Mouse (Mus musculus) embryonic facial prominence, embryonic 10.5 days (tissue): ENCODE measurements around the gene Tmem131. TPM values are rescaled to one million over a fixed set of nuclear protein-coding genes. Genes with fewer than 3 reads are reported as not detected.

ENCODE experiments used
- DNase-seq: peaks from one replicate; pipeline ENCODE4 v3.0.0-alpha.2; 2017; ENCODE audit warnings: low spot score
- H3K27ac ChIP-seq: fragments of 300-500 bp; sonication (generic); replicated peaks from 2 replicates; pipeline ENCODE4 v1.5.1; 2016; ENCODE audit warnings: mild to moderate bottlenecking
- H3K27me3 ChIP-seq: fragments of 300-500 bp; sonication (generic); replicated peaks from 2 replicates; pipeline ENCODE4 v1.6.1; 2016; ENCODE audit warnings: low read depth, mild to moderate bottlenecking; ENCODE audit not compliant: poor library complexity, severe bottlenecking
- H3K36me3 ChIP-seq: fragments of 300-500 bp; sonication (generic); replicated peaks from 2 replicates; pipeline ENCODE4 v1.6.1; 2016; ENCODE audit warnings: mild to moderate bottlenecking, moderate library complexity
- H3K4me1 ChIP-seq: fragments of 300-500 bp; sonication (generic); 2 replicates; pipeline ENCODE4 v1.6.1; 2016
- H3K4me3 ChIP-seq: fragments of 300-500 bp; sonication (generic); 2 replicates; pipeline ENCODE4 v1.5.1; 2016; ENCODE audit warnings: mild to moderate bottlenecking, moderate library complexity
- H3K9me3 ChIP-seq: fragments of 300-500 bp; sonication (generic); 2 replicates; pipeline ENCODE4 v1.6.1; 2016; ENCODE audit warnings: mild to moderate bottlenecking
- WGBS: fragments of 180-500 bp; shearing (Covaris S2); methylation state at CpG from one replicate; pipeline ENCODE4 v1.1.7; 2016; 5-methylcytosine and 5-hydroxymethylcytosine counted together
- polyA plus RNA-seq: library from polyadenylated mRNA; unstranded; fragments of >200 nt; fragmentation: Nextera tagmentation; extraction: Ambion mirVana; gene quantifications from 2 replicates; pipeline ENCODE4 v1.2.1, GENCODE M21; 2016

Tmem131 gene
- polyA plus RNA-seq, 1 experiment from 2014 or later = 14.0 TPM

GRCm38 (mm10) chr1:36857081-36857480 is 86.4 kb downstream of the Tmem131 start:
- Histone ChIP-seq H3K4me3 (no peak overlapping the region), H3K4me1 (peaks cover 22% of the 10 kb centered on the region), H3K9me3 (no peaks in the 10 kb centered on the region), H3K27me3 (no peaks in the 10 kb centered on the region), H3K27ac (no peak overlapping the region), H3K36me3 (peaks cover 16% of the 10 kb centered on the region)
- 91% methylated on average over 6 of the region's 6 CpGs for WGBS
- DNase-seq = no peak

GRCm38 (mm10) chr1:36854198-36854765 is 89.2 kb downstream of the Tmem131 start:
- 90% methylated on average over 10 of the region's 10 CpGs for WGBS
- no peaks in the 10 kb centered on the region for H3K9me3 ChIP-seq
- H3K36me3 ChIP-seq = peaks cover 18% of the 10 kb centered on the region
- no peak for DNase-seq
- H3K27me3 ChIP-seq = no peaks in the 10 kb centered on the region
- H3K27ac ChIP-seq = no peak overlapping the region
- 0 out of 2 replicates have a peak, but pooled peaks cover 8% of the 10 kb centered on the region for H3K4me1 ChIP-seq
- no peak overlapping the region for H3K4me3 ChIP-seq

DNA sequence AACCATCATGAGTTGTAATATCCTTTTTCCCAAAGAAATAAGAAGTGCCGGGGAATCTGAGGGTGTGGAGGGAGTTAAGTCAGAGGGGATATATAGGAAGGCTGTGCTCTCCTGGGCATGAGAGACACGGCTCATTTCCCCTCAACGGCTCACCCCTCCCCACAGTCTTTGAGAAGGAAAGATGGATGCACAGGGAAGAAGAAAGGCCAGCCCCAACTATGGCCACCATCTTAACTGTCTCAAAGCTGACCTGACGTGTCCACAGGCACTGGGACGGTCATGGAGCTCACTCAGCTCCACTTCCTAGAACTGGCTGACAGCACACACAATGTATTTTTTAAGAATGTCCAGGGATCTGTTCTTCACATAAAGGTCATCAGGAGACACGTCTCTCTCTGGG is 91.4 kb downstream of the Tmem131 start:
- H3K27ac ChIP-seq = no peak overlapping the region
- 0 out of 2 replicates have a peak, but pooled peaks cover 8% of the 10 kb centered on the region for H3K4me1 ChIP-seq
- H3K9me3 ChIP-seq = no peaks in the 10 kb centered on the region
- H3K27me3 ChIP-seq = no peaks in the 10 kb centered on the region
- WGBS = 87% methylated on average over 6 of the region's 6 CpGs
- DNase-seq = no peak
- no peak overlapping the region for H3K4me3 ChIP-seq
- peaks cover 26% of the 10 kb centered on the region for H3K36me3 ChIP-seq

- Histone ChIP-seq H3K9me3 (no peaks in the 10 kb centered on the region), H3K4me1 (0 out of 2 replicates have a peak, but pooled peaks cover 8% of the 10 kb centered on the region), H3K27ac (no peak overlapping the region), H3K4me3 (no peak overlapping the region), H3K27me3 (no peaks in the 10 kb centered on the region), H3K36me3 (peaks cover 31% of the 10 kb centered on the region)
- 86% methylated on average over 4 of the region's 4 CpGs for WGBS
- no peak for DNase-seq
Observed at GRCm38 (mm10) chr1:36851392-36851791, 92.1 kb downstream of the Tmem131 start.

GRCm38 (mm10) chr1:36848036-36848435 is 95.4 kb downstream of the Tmem131 start:
- Histone ChIP-seq H3K36me3 (peaks cover 29% of the 10 kb centered on the region), H3K27me3 (no peaks in the 10 kb centered on the region), H3K9me3 (no peaks in the 10 kb centered on the region), H3K4me1 (peaks cover 12% of the 10 kb centered on the region), H3K4me3 (no peak overlapping the region), H3K27ac (no peak overlapping the region)
- 82% methylated on average over 1 of the region's 1 CpGs for WGBS
- no peak for DNase-seq

DNA sequence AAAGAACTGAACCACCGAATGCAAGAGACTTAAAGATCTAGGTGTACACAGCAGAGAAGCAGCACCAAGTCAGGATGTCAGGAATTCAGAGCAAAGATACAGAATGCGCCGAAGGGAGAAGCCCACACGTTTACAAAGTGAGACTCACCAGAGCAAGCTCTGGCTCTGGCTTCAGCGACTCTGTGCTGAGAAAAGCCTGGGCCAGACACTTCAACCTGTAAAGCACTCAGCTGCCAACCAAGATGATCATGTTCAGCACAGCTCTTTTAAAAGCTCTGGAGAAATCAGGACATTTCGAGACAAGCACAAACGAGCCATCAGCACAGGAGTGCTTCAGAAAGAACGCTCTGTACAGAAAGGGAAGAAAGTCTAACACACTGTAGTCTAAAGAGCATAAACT is 96.2 kb downstream of the Tmem131 start:
- 91% methylated on average over 8 of the region's 8 CpGs for WGBS
- Histone ChIP-seq H3K36me3 (peaks cover 24% of the 10 kb centered on the region), H3K4me3 (no peak overlapping the region), H3K27ac (no peak overlapping the region), H3K4me1 (peaks cover 12% of the 10 kb centered on the region), H3K27me3 (no peaks in the 10 kb centered on the region), H3K9me3 (no peaks in the 10 kb centered on the region)
- DNase-seq = no peak

- no peaks in the 10 kb centered on the region for H3K9me3 ChIP-seq
- no peak overlapping the region for H3K4me3 ChIP-seq
- WGBS = 30% methylated on average over 5 of the region's 5 CpGs
- DNase-seq = no peak
- no peak overlapping the region for H3K27ac ChIP-seq
- H3K4me1 ChIP-seq = peaks cover 11% of the 10 kb centered on the region
- H3K36me3 ChIP-seq = peaks cover 25% of the 10 kb centered on the region
- H3K27me3 ChIP-seq = no peaks in the 10 kb centered on the region
Observed at GRCm38 (mm10) chr1:36845031-36845430, 98.4 kb downstream of the Tmem131 start.

GRCm38 (mm10) chr1:36841806-36842205 is 101.7 kb downstream of the Tmem131 start:
- no peaks in the 10 kb centered on the region for H3K27me3 ChIP-seq
- peaks cover 11% of the 10 kb centered on the region for H3K4me1 ChIP-seq
- H3K36me3 ChIP-seq = peaks cover 47% of the 10 kb centered on the region
- H3K9me3 ChIP-seq = no peaks in the 10 kb centered on the region
- H3K4me3 ChIP-seq = no peak overlapping the region
- WGBS = 59% methylated on average over 1 of the region's 1 CpGs
- H3K27ac ChIP-seq = no peak overlapping the region
- no peak for DNase-seq

DNA sequence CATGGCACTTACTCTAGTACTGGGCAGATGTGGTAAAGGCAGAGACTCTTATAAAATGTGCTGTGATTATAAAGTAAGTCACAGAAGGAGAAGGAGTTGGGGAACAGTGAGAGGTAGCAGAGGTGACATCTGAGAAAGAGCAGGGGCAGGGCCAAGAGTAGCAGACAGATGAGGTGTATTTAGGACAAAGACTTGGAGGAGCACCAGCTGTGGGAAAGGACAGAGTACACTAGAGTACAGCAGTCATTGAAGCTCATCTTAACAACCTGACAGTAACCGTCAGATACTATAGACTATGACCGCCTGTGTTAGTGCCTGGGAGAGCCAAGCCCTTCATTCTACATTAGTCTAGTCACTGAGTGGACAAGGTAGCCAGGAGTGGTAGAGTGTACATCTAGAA is 102.5 kb downstream of the Tmem131 start:
- H3K27me3 ChIP-seq = no peaks in the 10 kb centered on the region
- H3K9me3 ChIP-seq = no peaks in the 10 kb centered on the region
- H3K36me3 ChIP-seq = peaks cover 47% of the 10 kb centered on the region
- peaks cover 11% of the 10 kb centered on the region for H3K4me1 ChIP-seq
- H3K4me3 ChIP-seq = no peak overlapping the region
- no peak for DNase-seq
- 93% methylated on average over 2 of the region's 2 CpGs for WGBS
- no peak overlapping the region for H3K27ac ChIP-seq

GRCm38 (mm10) chr1:36839858-36840257 is 103.6 kb downstream of the Tmem131 start:
- H3K4me1 ChIP-seq = peaks cover 6% of the 10 kb centered on the region
- peaks cover 55% of the 10 kb centered on the region for H3K36me3 ChIP-seq

GRCm38 (mm10) chr1:36836274-36836954 is 107.1 kb downstream of the Tmem131 start:
- 0 out of 2 replicates have a peak, but pooled peaks cover under 1% of the 10 kb centered on the region for H3K4me1 ChIP-seq
- no peak overlapping the region for H3K4me3 ChIP-seq
- no peaks in the 10 kb centered on the region for H3K9me3 ChIP-seq
- 86% methylated on average over 12 of the region's 12 CpGs for WGBS
- peaks cover 83% of the 10 kb centered on the region for H3K36me3 ChIP-seq
- H3K27ac ChIP-seq = no peak overlapping the region
- no peak for DNase-seq
- no peaks in the 10 kb centered on the region for H3K27me3 ChIP-seq

More at GRCm38 (mm10) chr1:36839858-36840257, 103.6 kb downstream of the Tmem131 start:
- Histone ChIP-seq H3K27ac (no peak overlapping the region), H3K4me3 (no peak overlapping the region), H3K27me3 (no peaks in the 10 kb centered on the region), H3K9me3 (no peaks in the 10 kb centered on the region)
- WGBS = 94% methylated on average over 3 of the region's 3 CpGs
- DNase-seq = no peak

DNA sequence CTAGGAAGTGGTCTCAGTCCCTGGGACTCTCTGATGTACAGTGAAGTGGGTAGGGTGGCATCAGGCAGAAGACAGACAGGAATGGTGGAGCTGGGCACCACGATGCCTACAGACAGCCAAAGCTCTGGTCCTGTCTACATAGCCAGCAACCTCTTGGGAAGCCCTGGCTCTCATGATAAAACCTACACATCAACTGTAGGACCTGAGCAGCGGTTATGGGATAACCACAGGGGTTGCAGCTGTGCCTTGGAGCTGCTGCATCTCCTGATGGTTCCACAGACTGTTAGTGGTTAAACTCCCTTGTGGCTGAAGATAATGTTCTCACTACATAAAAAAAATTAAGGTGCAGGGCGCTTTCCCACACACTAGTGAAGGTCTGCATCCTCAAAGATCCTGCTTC is 107.9 kb downstream of the Tmem131 start:
- no peak for DNase-seq
- Histone ChIP-seq H3K9me3 (no peaks in the 10 kb centered on the region), H3K4me1 (0 out of 2 replicates have a peak, but pooled peaks cover 7% of the 10 kb centered on the region), H3K4me3 (no peak overlapping the region), H3K36me3 (peaks cover 91% of the 10 kb centered on the region), H3K27ac (no peak overlapping the region), H3K27me3 (no peaks in the 10 kb centered on the region)
- 97% methylated on average over 3 of the region's 3 CpGs for WGBS

DNA sequence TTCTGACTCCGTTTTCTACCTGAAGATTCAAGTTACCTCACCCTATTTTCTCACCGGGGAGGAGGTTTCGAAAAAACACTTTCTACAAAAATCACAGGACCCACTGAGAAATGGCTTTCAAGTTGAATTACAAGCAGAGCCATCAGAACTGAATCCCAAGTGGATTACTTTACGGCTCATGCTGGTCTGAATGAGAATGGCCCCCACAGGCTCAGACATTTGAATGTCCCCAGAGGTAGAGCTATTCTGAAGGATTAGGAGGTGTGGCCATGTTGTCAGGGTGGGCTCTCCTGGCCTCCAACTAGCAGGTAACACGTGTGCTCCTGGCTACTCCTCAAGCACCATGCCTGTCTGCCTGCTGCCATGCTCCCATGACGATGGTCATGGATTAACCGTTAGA is 109.4 kb downstream of the Tmem131 start:
- no peak for DNase-seq
- Histone ChIP-seq H3K4me1 (0 out of 2 replicates have a peak, but pooled peaks cover 7% of the 10 kb centered on the region), H3K4me3 (no peak overlapping the region), H3K9me3 (no peaks in the 10 kb centered on the region), H3K27ac (no peak overlapping the region), H3K36me3 (peaks cover 81% of the 10 kb centered on the region), H3K27me3 (no peaks in the 10 kb centered on the region)
- WGBS = 94% methylated on average over 7 of the region's 7 CpGs
